Mouse (Mus musculus): ENCODE results near the gene Rell1. TPM values are rescaled to one million over a fixed set of nuclear protein-coding genes. Genes with fewer than 3 reads are reported as not detected.

The Rell1 gene
- total RNA-seq, 4 experiments from 2014 or later, result 12.5 to 14.4 (median 13.8) TPM

- DNase-seq (ENCODE audit: low spot score in 2 of 2), result no peak
Measured at GRCm38 (mm10) chr5:63952039-63952438, 16.7 kb downstream of the Rell1 start.

DNA sequence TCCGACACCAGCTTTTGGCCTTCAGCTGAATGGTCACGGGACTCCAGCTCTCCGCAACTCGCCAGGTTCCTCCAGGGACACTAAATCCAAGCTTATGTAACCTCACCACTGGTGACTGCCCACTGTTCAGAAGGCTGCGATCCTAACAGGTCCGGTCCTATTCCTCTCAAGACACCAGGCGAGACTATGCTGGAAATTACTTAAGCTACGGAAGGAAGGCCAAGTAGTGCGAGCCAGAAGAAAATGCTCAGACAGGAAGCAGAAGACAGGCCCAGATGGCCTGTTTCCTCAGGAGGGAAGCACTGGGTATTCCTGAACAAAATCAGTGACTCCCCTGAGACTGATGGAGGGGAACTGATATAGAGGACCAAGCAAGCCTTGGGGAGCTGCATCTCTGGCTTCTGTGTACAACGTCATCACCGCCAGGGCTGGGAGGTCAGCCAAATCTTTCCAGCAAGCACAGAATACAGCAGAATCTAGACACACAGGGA lies 17.2 kb downstream of the Rell1 start:
- DNase-seq (ENCODE audit: low spot score in 2 of 2), result no peak

DNA sequence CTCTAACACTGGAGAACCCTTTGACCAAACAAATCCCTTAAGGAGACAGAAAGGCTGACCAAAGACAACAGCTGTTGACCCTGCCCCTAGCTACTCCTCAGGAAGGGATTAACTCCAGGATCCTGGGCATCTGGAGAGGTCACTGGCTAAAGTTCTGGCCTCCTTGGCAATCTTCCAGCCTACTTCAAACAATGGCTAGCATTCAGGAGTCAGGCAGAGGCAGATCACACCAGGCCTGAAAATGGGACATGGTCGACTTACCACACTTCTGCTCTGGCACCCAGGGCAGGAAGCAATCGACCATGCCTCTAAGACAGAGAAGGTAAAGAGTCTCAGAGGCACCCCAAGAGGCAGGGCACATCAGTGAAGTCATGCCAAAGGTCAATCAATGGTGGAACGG lies 19.5 kb downstream of the Rell1 start:
- DNase-seq (ENCODE audit: low spot score in 2 of 2), result no peak

GRCm38 (mm10) chr5:63947526-63947925 lies 21.2 kb downstream of the Rell1 start:
- no peak for DNase-seq (ENCODE audit: low spot score in 2 of 2)

DNA sequence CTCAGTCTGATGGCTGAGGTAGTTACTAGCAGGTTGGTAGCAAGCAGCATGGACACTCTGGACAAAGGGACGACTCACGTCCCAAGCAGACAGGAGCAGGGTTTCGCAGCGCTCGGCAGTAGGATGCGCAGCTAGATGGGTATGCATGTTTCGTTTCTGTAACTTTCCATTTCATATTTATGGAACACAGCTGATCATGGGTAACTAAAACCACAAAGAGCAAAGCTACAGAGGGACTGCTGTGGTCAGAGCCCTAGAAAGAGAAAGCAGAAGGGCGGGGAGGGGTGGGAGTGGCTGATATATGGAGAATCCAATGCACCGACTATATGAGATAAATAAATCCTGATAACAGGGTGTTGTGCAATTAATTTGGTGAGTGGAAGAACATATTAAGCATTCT lies 25.4 kb downstream of the Rell1 start:
- DNase-seq (ENCODE audit: low spot score in 2 of 2), result no peak

DNA sequence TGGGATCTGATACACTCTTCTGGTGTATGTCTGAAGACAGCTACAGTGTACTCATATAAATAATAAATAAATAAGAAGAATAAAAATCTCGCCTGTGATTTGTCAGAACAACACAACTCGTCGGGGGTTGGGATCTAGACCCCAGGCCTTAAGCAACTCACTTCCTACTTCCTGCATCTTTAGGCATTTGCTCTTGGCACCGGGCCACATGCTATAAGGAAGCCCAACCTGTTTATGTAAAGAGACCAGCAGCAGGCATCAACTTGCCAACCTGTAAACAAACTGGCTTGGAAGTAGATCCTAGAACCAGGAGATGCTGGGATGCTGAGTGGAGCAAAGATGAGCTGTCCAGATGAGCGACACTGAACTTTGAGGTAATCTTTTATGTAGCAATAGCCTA lies 26.8 kb downstream of the Rell1 start:
- no peak for DNase-seq (ENCODE audit: low spot score in 2 of 2)

DNA sequence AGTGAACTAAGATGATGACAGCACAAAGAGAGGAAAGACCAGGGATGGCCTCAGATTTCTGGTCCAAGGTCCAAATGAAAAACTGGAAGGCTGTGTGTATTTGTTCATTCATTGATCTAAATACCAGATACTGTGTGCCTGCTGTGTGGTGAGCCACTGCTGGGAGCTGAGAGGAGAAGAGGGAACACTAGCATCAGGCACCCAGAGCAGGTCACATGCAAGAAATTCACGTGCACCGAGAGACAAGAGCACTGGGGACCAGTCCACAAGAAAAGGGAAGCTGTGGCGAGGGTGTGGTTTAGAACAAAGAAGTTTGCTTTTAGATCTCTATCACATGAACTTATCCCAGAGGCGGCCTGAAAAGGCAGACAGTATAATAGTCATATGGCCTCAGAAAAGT lies 30.1 kb downstream of the Rell1 start:
- no peak for DNase-seq (ENCODE audit: low spot score in 2 of 2)

DNA sequence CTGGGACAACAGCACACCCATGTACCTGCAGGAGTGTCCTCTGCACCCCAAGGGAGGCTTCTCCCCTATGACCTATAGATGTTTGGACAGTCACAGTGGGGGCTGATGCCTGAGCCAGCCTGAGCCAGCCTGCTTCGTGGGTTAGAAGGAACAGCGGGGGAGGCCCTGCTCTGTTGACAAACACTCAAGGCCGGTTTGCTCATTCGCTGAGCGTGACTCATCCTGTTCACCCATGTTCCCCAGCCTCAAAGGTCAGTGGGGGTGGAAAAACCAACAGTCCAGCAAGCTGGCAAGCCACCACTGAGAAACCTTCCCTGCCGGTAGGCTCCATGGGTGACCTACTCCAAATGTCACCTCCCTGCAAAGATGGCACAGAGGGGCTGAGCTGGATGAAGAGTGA lies 32.0 kb downstream of the Rell1 start:
- no peak for DNase-seq (ENCODE audit: low spot score in 2 of 2)

DNA sequence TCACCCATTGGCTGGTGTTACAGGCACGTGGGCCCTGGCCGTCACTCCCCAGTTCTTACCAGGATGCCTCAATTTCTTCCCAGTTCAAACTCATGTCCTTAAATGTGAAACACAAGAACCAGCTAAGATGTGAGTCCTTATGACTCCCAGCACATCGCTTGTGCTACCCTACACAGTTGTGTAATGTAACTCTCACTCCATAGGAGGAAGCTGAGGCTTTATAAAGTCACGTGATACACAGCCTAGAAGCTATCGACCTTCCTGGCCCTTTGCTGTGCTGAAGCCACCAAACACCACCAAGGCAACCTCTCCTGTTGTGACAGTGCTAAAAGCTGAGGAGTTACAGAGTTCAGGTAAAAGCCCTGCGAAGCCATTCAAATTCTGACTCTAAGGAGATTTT lies 33.1 kb downstream of the Rell1 start:
- no peak for DNase-seq (ENCODE audit: low spot score in 2 of 2)

DNA sequence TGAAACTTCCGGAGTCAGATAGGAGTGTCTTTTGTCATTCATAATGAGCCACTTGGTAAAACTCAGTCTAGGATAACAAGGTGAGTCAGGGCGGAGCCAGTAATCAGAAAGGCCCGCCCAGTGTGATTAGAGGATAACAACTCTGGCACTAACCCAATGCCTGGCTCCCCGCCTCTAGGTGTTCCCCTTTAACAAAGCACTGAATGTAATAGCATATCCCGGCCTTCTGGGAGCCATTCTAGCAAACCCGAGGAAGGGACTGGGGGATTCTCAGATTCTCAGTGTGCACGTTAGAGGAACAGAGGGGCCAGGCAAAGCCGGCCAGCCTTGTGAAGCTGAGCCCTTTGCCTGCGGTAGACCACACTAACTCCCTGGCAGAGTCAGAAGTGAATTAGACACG lies 35.9 kb downstream of the Rell1 start:
- DNase-seq (ENCODE audit: low spot score in 2 of 2), result no peak

DNA sequence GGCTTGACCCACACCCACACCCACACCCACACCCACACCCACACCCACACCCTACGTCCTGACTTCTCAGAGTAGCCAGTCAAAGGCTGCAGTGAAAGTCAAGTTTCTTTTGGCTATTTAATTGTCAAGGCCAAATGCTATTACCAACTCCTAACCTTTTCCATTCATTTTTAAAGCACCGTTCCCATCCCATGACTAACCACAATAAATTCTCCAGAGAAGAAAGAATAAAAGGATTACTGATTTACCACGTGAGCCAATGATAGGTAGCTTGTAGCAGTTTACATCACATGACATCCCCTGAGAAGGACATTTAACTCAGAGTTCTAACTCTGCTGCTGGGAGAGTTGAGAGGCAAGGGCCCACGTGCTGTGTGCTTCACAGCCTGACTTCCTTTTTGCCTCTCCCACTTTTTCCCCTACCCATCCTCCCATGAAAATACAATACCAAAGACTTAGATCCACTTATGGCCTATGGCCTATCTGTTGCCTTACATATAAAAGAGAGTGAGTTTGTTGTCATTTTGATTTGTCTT lies 37.8 kb downstream of the Rell1 start:
- no peak for DNase-seq (ENCODE audit: low spot score in 2 of 2)

DNA sequence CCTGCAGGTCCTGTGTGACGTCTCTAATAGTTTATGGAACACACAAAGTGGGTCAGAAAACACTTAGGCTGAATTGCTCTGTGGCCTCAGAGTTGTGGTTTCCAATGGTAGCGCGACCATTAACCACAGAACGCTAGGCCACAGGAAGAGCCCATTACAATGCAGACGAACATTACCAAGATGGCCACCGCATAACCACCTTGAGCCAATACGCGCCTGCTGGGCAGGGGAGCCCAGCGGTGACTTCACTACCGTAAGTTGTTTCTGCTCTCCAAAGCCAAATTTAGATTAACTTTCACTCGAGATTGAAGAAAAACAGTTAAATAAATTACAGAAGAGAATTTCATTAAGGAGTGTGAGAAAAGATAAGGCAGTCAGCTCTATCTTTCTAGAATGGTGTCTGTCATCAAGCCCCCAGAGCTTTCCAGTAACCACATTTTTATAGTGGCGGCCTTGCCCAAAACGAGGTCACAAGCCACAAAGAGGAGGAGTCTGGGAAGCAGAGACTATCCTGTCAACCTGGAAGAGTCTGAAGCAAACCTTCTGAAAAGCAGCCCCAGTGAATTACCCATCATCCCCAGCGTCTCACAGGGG lies 43.6 kb downstream of the Rell1 start:
- no peak for DNase-seq (ENCODE audit: low spot score in 2 of 2)

- no peak for DNase-seq (ENCODE audit: low spot score in 2 of 2)
Measured at GRCm38 (mm10) chr5:63923305-63924025, 45.2 kb downstream of the Rell1 start.

DNA sequence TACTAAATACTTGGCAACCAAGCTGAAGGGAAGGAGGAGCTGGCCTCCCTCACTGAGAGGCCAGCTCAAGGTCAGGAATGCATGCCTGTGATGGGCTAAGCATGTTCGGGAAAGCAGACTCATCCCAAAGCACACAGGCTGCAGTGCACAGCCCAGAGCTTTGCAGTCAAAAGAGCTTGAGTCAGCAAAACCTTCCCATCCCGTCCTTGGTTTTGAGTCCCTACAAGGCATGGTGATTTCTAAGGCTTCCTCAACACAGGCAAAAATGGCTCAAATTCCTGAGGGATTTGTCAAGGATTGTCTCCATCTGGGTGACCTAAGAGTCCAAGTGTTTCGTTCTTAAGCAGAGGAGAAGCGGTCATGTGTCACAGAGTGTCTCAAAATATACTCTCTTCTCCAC lies 50.5 kb downstream of the Rell1 start:
- DNase-seq (ENCODE audit: low spot score in 2 of 2), result no peak

- no peak for DNase-seq (ENCODE audit: low spot score in 2 of 2)
Measured at GRCm38 (mm10) chr5:63916457-63917139, 52.1 kb downstream of the Rell1 start.

- DNase-seq (ENCODE audit: low spot score in 2 of 2), result no peak
Measured at GRCm38 (mm10) chr5:63914896-63915295, 53.8 kb downstream of the Rell1 start.

GRCm38 (mm10) chr5:63910171-63910960 lies 58.3 kb downstream of the Rell1 start:
- no peak for DNase-seq (ENCODE audit: low spot score in 2 of 2)

GRCm38 (mm10) chr5:63907513-63907912 lies 61.2 kb downstream of the Rell1 start:
- no peak for DNase-seq (ENCODE audit: low spot score in 2 of 2)

DNA sequence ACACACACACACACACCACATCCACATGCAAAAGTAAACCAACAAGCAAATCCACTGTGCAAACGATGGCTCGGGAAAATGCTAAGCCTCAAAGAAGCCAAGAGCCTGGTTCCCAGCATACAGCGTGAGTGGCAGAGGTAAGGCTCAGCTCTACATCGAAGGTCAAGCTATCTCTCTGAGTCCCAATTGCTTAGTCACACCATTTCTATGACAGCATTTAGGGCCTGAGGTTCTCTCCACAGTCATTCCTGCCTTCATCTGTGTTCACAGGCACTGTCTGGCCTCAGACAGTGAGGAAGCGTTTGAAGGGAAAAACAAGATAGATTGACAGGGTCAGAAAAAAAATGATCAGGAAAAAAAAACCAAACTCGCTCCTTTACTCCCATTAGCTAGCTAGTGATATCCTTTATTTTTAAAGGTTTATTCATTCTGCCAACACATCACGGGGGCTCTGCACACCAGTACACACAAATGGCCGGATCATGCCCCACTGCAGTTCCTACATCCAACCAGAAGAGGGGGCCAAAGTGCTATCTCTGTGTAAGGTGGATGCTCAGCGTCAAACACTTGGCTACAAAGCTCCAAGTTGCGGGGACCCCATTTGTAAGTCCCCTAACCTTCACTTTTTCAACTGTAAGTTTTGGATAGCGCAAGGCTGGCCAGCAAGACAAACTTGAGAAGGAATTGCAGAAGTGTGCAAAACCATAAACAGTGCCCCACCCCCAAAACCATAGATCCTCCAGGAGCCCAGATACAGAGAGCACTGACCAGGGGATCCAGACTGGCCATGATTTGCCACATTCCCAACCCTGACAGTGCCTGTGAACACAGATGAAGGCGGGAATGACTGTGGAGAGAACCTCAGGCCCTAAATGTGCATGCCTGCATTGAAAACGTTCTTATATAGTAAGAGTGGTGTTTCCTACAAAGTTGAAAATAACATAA lies 62.3 kb downstream of the Rell1 start:
- DNase-seq (ENCODE audit: low spot score in 2 of 2), result peak; percentile 54 to 79

DNA sequence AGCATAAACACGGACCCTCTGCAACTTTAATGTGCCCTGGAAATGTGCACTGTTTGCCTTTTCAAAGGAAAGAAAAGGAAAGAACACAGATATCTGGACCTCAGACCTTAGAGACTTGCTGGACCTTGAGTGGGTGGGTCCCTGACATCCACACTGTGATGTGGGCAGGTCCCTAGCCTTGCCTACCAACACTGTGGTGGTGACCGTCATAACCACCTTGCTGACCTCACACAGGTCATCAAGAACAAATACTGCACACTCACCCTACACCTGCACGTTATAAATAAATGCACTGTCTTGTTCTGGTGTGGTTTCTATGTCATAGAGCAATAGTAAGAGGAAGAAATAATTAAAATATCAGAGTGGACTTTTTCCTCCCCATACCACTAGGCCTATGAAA lies 65.4 kb downstream of the Rell1 start:
- DNase-seq (ENCODE audit: low spot score in 2 of 2), result no peak

- DNase-seq (ENCODE audit: low spot score in 2 of 2), result no peak
Measured at GRCm38 (mm10) chr5:63897820-63898110, 70.9 kb downstream of the Rell1 start.
